Mouse (Mus musculus) liver, adult 2 months (tissue): ENCODE measurements around the gene Dph3. TPM values are rescaled to one million over a fixed set of nuclear protein-coding genes. Genes with fewer than 3 reads are reported as not detected.
A peak's percentile ranks its signal among the peaks of the same experiment; 100 is the strongest.

Experiments
- DNase-seq: peaks from one replicate; pipeline ENCODE4 v3.0.0-alpha.2; 2011; ENCODE audit warnings: low read depth, low spot score; ENCODE audit errors: extremely low read depth
- H3K27ac ChIP-seq: fragments of 200-500 bp; replicated peaks from 2 replicates; pipeline ENCODE4 v1.5.1; 2012; ENCODE audit warnings: low read depth, mild to moderate bottlenecking, control low read depth, inconsistent platforms, low read length; ENCODE audit not compliant: insufficient read depth
- H3K27me3 ChIP-seq: fragments of 200-500 bp; 2 replicates; pipeline ENCODE4 v1.6.1; 2012; ENCODE audit warnings: mild to moderate bottlenecking, moderate library complexity, low read length, inconsistent platforms; ENCODE audit not compliant: control insufficient read depth, insufficient read depth
- H3K36me3 ChIP-seq: fragments of 200-500 bp; 2 replicates; pipeline ENCODE4 v1.6.1; 2012; ENCODE audit warnings: low read length, inconsistent platforms; ENCODE audit not compliant: control insufficient read depth, insufficient read depth
- H3K4me1 ChIP-seq: fragments of 200-500 bp; 2 replicates; pipeline ENCODE4 v1.6.1; 2011; ENCODE audit warnings: low read length; ENCODE audit not compliant: control insufficient read depth, insufficient read depth
- H3K4me3 ChIP-seq: fragments of 200-500 bp; 2 replicates; pipeline ENCODE4 v1.5.1; 2011; ENCODE audit warnings: low read depth, mild to moderate bottlenecking, control low read depth, low read length, moderate library complexity; ENCODE audit not compliant: insufficient read depth
- H3K79me2 ChIP-seq: fragments of 200-500 bp; 2 replicates; pipeline ENCODE4 v1.6.1; 2012; ENCODE audit warnings: inconsistent platforms, mild to moderate bottlenecking, low read length, moderate library complexity; ENCODE audit not compliant: control insufficient read depth, insufficient read depth
- H3K9ac ChIP-seq: fragments of 200-500 bp; 2 replicates; pipeline ENCODE4 v1.6.1; 2012; ENCODE audit warnings: low read depth, mild to moderate bottlenecking, control low read depth, inconsistent platforms, low read length
- CTCF ChIP-seq: fragments of 200-500 bp; IDR thresholded peaks from 2 replicates; pipeline ENCODE4 v1.5.1; 2011; ENCODE audit warnings: low read depth, low read length, control low read depth
- POLR2A ChIP-seq: fragments of 200-500 bp; IDR thresholded peaks from 2 replicates; pipeline ENCODE4 v1.6.1; 2011; ENCODE audit warnings: low read length, control low read depth; ENCODE audit not compliant: insufficient read depth; ENCODE audit errors: extremely low read depth
- WGBS: fragments of 180-500 bp; shearing (Covaris S2); methylation state at CpG from one replicate; pipeline ENCODE4 v1.1.7; 2018; 5-methylcytosine and 5-hydroxymethylcytosine counted together
- polyA plus RNA-seq: library from polyadenylated mRNA; depleted of rRNA; stranded (reverse); fragments of >200 nt; gene quantifications from 2 replicates; pipeline ENCODE4 v1.2.3, GENCODE M21; 2012
- total RNA-seq: library from RNA; depleted of rRNA; stranded (reverse); fragments of >200 nt; gene quantifications from 2 replicates; pipeline ENCODE4 v1.2.3, GENCODE M21; 2014

Gene Dph3
- total and polyA plus RNA-seq, 2 experiments: 15.1 to 16.2 TPM

DNA sequence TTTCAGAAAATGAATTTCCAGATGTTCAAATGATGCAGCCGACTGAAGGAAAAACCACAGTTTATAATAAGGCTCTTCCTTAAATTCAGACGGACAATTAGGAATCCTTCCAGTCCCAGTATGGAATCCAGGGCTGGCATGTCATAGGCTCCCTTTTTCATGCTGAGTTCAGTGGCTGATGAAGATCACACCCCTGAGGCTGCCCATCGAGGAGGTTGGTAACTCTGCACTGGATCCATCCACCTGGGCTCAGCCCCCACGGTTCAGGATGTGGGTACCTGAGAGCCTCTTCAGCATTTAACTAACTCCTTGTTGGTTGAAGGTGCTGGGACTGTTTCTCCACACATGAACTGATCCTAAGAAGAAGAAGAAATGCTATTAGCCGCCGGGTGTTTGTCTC, 2.6 kb downstream of the Dph3 start:
- peaks cover 10% of the 10 kb centered on the region for H3K36me3 ChIP-seq
- peaks cover 3% of the 10 kb centered on the region; the same call in 1 of the 2 replicates for H3K4me1 ChIP-seq
- H3K27ac ChIP-seq: no peak overlapping the region
- no peaks in the 10 kb centered on the region; the same call in 1 of the 2 replicates for H3K79me2 ChIP-seq
- H3K27me3 ChIP-seq: no peaks in the 10 kb centered on the region
- WGBS: 95% methylated on average over 6 of the region's 6 CpGs
- no peak for DNase-seq
- TF ChIP-seq POLR2A (no peak), CTCF (no peak)
- no peak overlapping the region for H3K9ac ChIP-seq
- H3K4me3 ChIP-seq: no peak overlapping the region

DNA sequence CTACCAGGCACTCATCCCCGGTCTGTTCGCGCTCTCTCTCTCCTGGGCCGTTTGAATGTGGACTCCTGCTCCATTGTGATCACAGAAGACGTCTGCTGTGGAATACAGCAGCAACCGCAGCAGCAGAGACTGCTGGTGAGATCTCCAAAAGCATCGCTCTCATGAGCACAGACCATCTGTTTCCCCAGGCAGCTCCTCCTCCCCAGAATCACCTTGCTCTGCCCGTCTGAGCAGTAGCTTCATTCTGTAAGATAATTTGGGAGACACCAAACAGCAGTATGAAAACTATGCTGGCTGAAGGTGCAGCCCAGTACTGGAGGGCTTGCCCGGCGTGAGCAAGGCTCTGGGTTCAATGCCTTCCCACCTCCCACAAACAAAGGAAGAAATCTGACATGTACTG, 4.5 kb downstream of the Dph3 start:
- no peak overlapping the region for H3K4me3 ChIP-seq

DNA sequence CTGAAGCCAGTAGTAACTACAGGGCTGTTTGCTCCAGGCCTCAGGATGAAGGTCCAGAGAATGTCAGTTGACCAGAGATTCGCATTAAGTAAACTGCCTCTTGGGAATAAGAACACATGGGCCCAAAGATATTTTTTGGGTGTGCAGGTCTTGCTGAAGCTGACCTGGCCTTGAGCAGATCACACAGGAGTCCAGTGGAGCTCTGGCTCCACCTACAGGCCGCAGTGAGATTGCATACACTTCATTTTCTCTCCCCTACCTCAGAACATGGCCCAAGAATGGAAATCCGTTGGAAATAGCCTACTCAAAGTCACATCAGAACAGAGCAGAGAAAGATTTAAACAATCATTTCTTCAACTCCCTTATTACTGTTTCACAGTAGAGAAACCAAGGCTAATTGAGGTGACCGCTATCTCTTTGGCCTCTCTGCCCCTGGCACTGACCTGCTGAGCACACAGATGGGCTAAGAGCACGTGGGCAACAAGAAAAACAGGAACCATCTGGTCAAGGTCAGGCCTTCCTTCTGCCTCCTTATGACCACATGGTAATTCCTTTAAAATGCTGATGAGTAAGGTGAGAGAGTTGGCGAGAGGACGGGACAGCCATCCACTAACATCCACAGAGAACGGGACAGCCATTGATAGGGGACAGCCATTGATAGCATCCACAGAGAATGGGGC, 8.5 kb downstream of the Dph3 start:
- no peak for TF ChIP-seq POLR2A
- peak; percentile 95 for TF ChIP-seq CTCF
- Histone ChIP-seq H3K9ac (no peak overlapping the region), H3K79me2 (no peaks in the 10 kb centered on the region), H3K27me3 (no peaks in the 10 kb centered on the region), H3K27ac (no peak overlapping the region), H3K4me3 (no peak overlapping the region), H3K36me3 (peaks cover 6% of the 10 kb centered on the region), H3K4me1 (peaks cover 5% of the 10 kb centered on the region; the same call in 1 of the 2 replicates)
- WGBS: 52% methylated on average over 8 of the region's 8 CpGs
- peak; percentile 47 for DNase-seq

More for the DNA sequence above, 4.5 kb downstream of the Dph3 start:
- Histone ChIP-seq H3K36me3 (peaks cover 10% of the 10 kb centered on the region), H3K9ac (no peak overlapping the region), H3K4me1 (peaks cover 2% of the 10 kb centered on the region; the same call in 1 of the 2 replicates), H3K27me3 (no peaks in the 10 kb centered on the region), H3K79me2 (no peaks in the 10 kb centered on the region), H3K27ac (no peak overlapping the region)
- no peak for TF ChIP-seq POLR2A
- no peak for DNase-seq
- 85% methylated on average over 10 of the region's 10 CpGs for WGBS

- H3K27me3 ChIP-seq: no peaks in the 10 kb centered on the region
- no peaks in the 10 kb centered on the region for H3K79me2 ChIP-seq
- WGBS: 32% methylated on average over 7 of the region's 7 CpGs
- H3K36me3 ChIP-seq: no peaks in the 10 kb centered on the region
- H3K4me1 ChIP-seq: peaks cover 5% of the 10 kb centered on the region; the same call in 1 of the 2 replicates
- H3K27ac ChIP-seq: no peak overlapping the region
- peak; percentile 79 for DNase-seq
- H3K9ac ChIP-seq: no peak overlapping the region
- H3K4me3 ChIP-seq: no peak overlapping the region
- TF ChIP-seq CTCF (no peak), POLR2A (no peak)
Measured at GRCm38 (mm10) chr14:32073901-32074300, 11.6 kb downstream of the Dph3 start.

- TF ChIP-seq POLR2A: no peak
- no peak for TF ChIP-seq CTCF
- H3K4me3 ChIP-seq: no peak overlapping the region
- no peak overlapping the region for H3K27ac ChIP-seq
- no peaks in the 10 kb centered on the region for H3K36me3 ChIP-seq
- DNase-seq: peak; percentile 74
- H3K9ac ChIP-seq: no peak overlapping the region
- WGBS: 56% methylated on average over 8 of the region's 8 CpGs
- H3K79me2 ChIP-seq: no peaks in the 10 kb centered on the region
- H3K27me3 ChIP-seq: no peaks in the 10 kb centered on the region
- H3K4me1 ChIP-seq: peaks cover 5% of the 10 kb centered on the region; the same call in 1 of the 2 replicates
Measured at GRCm38 (mm10) chr14:32073211-32073685, 12.3 kb downstream of the Dph3 start.

DNA sequence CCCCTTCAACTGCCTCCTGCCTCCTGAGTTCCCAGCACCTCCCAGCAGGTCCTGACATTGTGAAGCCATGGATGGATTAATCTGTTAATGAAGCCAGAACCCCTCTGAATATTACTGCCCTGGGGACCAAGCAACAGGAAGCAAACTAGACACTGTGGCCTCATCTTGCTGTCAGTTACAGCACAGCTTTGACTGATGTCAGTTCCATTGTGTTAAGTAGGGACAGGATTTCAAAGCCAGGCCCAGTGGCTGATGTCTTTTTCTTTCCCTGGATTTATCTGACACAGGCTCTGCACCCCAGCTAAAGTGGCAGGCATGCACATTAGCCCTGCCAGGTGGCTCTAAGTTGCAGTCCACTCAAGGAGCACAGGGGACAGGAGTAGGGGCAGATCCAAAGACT, 12.7 kb downstream of the Dph3 start:
- TF ChIP-seq CTCF (no peak), POLR2A (no peak)
- H3K27ac ChIP-seq: no peak overlapping the region
- H3K9ac ChIP-seq: no peak overlapping the region

More for the DNA sequence above, 12.7 kb downstream of the Dph3 start:
- no peaks in the 10 kb centered on the region for H3K27me3 ChIP-seq
- H3K4me1 ChIP-seq: peaks cover 5% of the 10 kb centered on the region; the same call in 1 of the 2 replicates
- no peaks in the 10 kb centered on the region for H3K79me2 ChIP-seq
- no peaks in the 10 kb centered on the region for H3K36me3 ChIP-seq
- H3K4me3 ChIP-seq: no peak overlapping the region
- no peak for DNase-seq
